Mouse (Mus musculus): ENCODE data around the gene Suds3. TPM values are rescaled to one million over a fixed set of nuclear protein-coding genes. Genes with fewer than 3 reads are reported as not detected.
A peak's percentile ranks its signal among the peaks of the same experiment; 100 is the strongest.

Suds3 gene
- total and polyA plus RNA-seq, 3 experiments, result 36.3 to 83.3 (median 61.0) TPM

DNA sequence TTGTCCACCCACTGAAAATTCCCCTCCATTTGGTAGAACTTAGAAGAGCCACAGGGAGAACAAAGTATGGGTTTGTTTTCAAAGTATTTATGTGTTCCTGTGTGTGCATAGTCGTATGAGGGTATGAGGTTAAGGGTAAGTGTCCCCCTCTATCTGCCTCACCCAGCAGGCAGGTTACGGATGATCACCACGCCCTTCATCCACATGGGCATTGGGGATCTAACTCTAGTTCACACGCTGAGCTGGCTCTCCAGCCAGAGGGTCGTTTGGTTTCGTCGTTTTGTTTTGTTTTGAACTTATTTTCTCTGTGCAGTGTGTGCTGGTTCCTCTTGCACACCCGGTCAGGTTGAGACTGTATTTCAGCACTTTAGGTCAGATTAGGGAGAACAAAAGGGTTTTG, 21.7 kb upstream of the Suds3 start:
- H3K4me1 ChIP-seq (ENCODE audit: insufficient read depth, low read depth, low read length), result peaks cover 85% of the 10 kb centered on the region
- no peaks in the 10 kb centered on the region for H3K27me3 ChIP-seq (ENCODE audit: insufficient read depth, low read length)
- DNase-seq (ENCODE audit: low spot score) (no peak), ATAC-seq (ENCODE audit: extremely low read depth, insufficient number of reproducible peaks, low FRiP score, poor library complexity, severe bottlenecking) (no peak)
- H3K36me3 ChIP-seq (replicated peaks), result peaks cover 63% of the 10 kb centered on the region
- TF ChIP-seq CTCF (IDR thresholded peaks at IDR 0.05; ENCODE audit: low read depth, low read length) (no peak), TAL1 (conservative IDR thresholded peaks at IDR 0.05; ENCODE audit: low read depth, low read length) (no peak), POLR2AphosphoS5 (IDR thresholded peaks at IDR 0.05; ENCODE audit: insufficient replicate concordance, low read depth, low read length) (no peak), GATA1 (IDR thresholded peaks at IDR 0.05; ENCODE audit: borderline replicate concordance, low read length) (no peak), GATA2 (IDR thresholded peaks at IDR 0.05; ENCODE audit: borderline replicate concordance, low read depth, low read length) (no peak)
- peak overlapping the region; percentile 67; the same call in 1 of the 2 replicates for H3K4me3 ChIP-seq (ENCODE audit: low read depth, low read length)
- no peaks in the 10 kb centered on the region for H3K9me3 ChIP-seq (replicated peaks)

DNA sequence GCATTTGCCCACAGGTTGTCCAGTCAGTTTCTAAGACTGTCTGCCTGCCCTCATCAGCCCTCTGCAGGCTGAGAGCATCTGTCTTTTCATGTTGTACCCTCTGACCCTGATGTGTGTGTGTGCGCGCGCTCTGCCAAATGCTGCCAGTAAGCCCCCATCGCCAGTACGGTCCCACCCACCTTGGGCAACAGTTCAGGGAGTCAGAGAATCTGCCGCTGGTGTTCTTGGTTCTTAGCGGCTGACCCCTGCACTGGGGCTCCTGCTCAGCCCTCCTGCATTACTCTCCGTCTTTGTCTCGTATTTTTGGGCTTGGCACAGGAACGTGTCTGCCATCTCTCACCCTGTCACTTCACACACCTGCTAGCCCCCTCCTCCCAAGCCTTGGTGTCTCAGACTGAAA, 21.1 kb upstream of the Suds3 start:
- ATAC-seq (ENCODE audit: extremely low read depth, insufficient number of reproducible peaks, low FRiP score, poor library complexity, severe bottlenecking) (no peak), DNase-seq (ENCODE audit: low spot score) (no peak)
- Histone ChIP-seq H3K36me3 (replicated peaks) (peaks cover 58% of the 10 kb centered on the region), H3K4me1 (ENCODE audit: insufficient read depth, low read depth, low read length) (peaks cover 85% of the 10 kb centered on the region), H3K27me3 (ENCODE audit: insufficient read depth, low read length) (no peaks in the 10 kb centered on the region), H3K4me3 (ENCODE audit: low read depth, low read length) (peak overlapping the region; percentile 67; the same call in 1 of the 2 replicates), H3K9me3 (replicated peaks) (no peaks in the 10 kb centered on the region)
- TF ChIP-seq POLR2AphosphoS5 (IDR thresholded peaks at IDR 0.05; ENCODE audit: insufficient replicate concordance, low read depth, low read length), result no peak
- no peak for TF ChIP-seq CTCF (IDR thresholded peaks at IDR 0.05; ENCODE audit: low read depth, low read length)
- no peak for TF ChIP-seq GATA2 (IDR thresholded peaks at IDR 0.05; ENCODE audit: borderline replicate concordance, low read depth, low read length)
- TF ChIP-seq GATA1 (IDR thresholded peaks at IDR 0.05; ENCODE audit: borderline replicate concordance, low read length), result no peak
- TF ChIP-seq TAL1 (conservative IDR thresholded peaks at IDR 0.05; ENCODE audit: low read depth, low read length), result no peak

DNA sequence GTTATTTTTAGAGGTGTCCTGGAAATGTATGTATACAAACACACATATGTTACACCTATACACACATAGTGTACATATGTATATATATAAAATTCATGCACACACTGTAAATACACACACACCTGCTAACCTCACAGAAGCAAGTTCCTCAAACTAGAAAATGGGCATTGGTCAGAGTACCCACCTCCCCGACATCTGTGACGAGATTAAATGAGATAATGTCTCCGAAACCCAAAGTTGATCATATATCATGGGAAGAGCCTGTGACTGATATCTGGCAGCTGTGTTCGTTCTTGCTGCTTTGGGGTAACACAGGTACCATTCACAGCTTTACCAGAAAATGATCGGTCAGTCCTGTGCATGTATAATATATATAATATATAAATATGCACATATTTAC, 20.7 kb upstream of the Suds3 start:
- DNase-seq (ENCODE audit: low spot score) (no peak), ATAC-seq (ENCODE audit: extremely low read depth, insufficient number of reproducible peaks, low FRiP score, poor library complexity, severe bottlenecking) (no peak)
- no peak for TF ChIP-seq POLR2AphosphoS5 (IDR thresholded peaks at IDR 0.05; ENCODE audit: insufficient replicate concordance, low read depth, low read length)
- no peak for TF ChIP-seq CTCF (IDR thresholded peaks at IDR 0.05; ENCODE audit: low read depth, low read length)
- no peak for TF ChIP-seq GATA1 (IDR thresholded peaks at IDR 0.05; ENCODE audit: borderline replicate concordance, low read length)
- TF ChIP-seq GATA2 (IDR thresholded peaks at IDR 0.05; ENCODE audit: borderline replicate concordance, low read depth, low read length), result no peak
- TF ChIP-seq TAL1 (conservative IDR thresholded peaks at IDR 0.05; ENCODE audit: low read depth, low read length), result no peak
- no peaks in the 10 kb centered on the region for H3K27me3 ChIP-seq (ENCODE audit: insufficient read depth, low read length)
- H3K4me3 ChIP-seq (ENCODE audit: low read depth, low read length), result peak overlapping the region; percentile 67; the same call in 1 of the 2 replicates
- no peaks in the 10 kb centered on the region for H3K9me3 ChIP-seq (replicated peaks)
- peaks cover 86% of the 10 kb centered on the region for H3K4me1 ChIP-seq (ENCODE audit: insufficient read depth, low read depth, low read length)
- H3K36me3 ChIP-seq (replicated peaks), result peaks cover 55% of the 10 kb centered on the region

DNA sequence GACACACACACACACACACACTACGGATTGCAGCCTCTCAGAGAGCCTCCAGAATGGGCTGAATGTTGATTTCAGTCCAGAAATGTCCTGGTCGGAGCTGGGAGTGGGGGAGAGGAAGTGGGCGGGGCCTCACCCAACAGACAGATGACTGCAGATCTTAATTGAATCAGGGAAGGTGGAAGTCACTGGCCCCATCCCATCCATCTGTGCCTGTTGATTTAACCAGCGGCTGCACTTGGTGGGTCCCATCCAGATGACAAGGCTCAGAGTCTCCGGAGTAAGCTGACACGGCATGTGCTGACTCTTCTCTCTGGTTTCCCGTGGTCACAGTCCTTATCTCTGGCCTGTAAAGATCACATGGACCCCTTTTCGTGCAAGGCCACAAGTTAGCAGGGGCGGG, 20.0 kb upstream of the Suds3 start:
- Histone ChIP-seq H3K4me1 (ENCODE audit: insufficient read depth, low read depth, low read length) (peaks cover 82% of the 10 kb centered on the region), H3K36me3 (replicated peaks) (peaks cover 49% of the 10 kb centered on the region)
- TF ChIP-seq GATA2 (IDR thresholded peaks at IDR 0.05; ENCODE audit: borderline replicate concordance, low read depth, low read length) (no peak), TAL1 (conservative IDR thresholded peaks at IDR 0.05; ENCODE audit: low read depth, low read length) (no peak; the same call in 1 of the 2 replicates), GATA1 (IDR thresholded peaks at IDR 0.05; ENCODE audit: borderline replicate concordance, low read length) (no peak), POLR2AphosphoS5 (IDR thresholded peaks at IDR 0.05; ENCODE audit: insufficient replicate concordance, low read depth, low read length) (no peak), CTCF (IDR thresholded peaks at IDR 0.05; ENCODE audit: low read depth, low read length) (no peak)

DNA sequence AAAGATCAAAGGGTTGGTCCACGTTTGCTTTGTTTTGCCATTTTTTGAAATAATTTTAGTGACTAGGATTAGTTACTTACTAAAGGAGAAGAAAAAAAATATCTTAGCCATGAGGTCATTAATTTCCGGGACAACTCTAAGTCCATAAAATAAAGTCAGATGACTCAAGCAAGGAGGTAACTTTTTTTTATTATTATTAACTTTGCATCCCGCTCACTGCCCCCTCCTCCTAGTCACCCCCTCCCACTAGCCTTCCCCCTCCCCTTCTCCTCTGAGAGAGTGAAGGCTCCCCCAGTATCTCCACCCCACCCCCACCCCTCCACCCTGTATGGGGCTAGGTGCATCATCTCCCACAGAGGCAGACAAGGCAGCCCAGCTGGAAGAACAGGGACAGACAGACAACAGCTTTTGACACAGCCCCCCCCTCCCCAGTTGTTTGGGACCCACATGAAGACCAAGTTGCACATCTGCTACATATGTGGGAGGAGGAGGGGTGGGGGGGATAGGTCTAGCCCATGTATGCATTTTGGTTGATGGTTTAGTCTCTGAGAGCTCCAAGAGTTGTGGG, 19.1 kb upstream of the Suds3 start:
- H3K4me3 ChIP-seq (ENCODE audit: low read depth, low read length), result peak overlapping the region; percentile 73
- no peaks in the 10 kb centered on the region for H3K9me3 ChIP-seq (replicated peaks)
- no peak for DNase-seq (ENCODE audit: low spot score)
- H3K36me3 ChIP-seq (replicated peaks), result peaks cover 49% of the 10 kb centered on the region
- peaks cover 73% of the 10 kb centered on the region for H3K4me1 ChIP-seq (ENCODE audit: insufficient read depth, low read depth, low read length)
- TF ChIP-seq POLR2AphosphoS5 (IDR thresholded peaks at IDR 0.05; ENCODE audit: insufficient replicate concordance, low read depth, low read length) (no peak), TAL1 (conservative IDR thresholded peaks at IDR 0.05; ENCODE audit: low read depth, low read length) (no peak), CTCF (IDR thresholded peaks at IDR 0.05; ENCODE audit: low read depth, low read length) (no peak), GATA2 (IDR thresholded peaks at IDR 0.05; ENCODE audit: borderline replicate concordance, low read depth, low read length) (no peak), GATA1 (IDR thresholded peaks at IDR 0.05; ENCODE audit: borderline replicate concordance, low read length) (no peak)
- H3K27me3 ChIP-seq (ENCODE audit: insufficient read depth, low read length), result no peaks in the 10 kb centered on the region
- no peak for ATAC-seq (ENCODE audit: extremely low read depth, insufficient number of reproducible peaks, low FRiP score, poor library complexity, severe bottlenecking)

More for the DNA sequence above, 20.0 kb upstream of the Suds3 start:
- ATAC-seq (ENCODE audit: extremely low read depth, insufficient number of reproducible peaks, low FRiP score, poor library complexity, severe bottlenecking) (peak; percentile 67), DNase-seq (ENCODE audit: low spot score) (peak; percentile 65)
- no peaks in the 10 kb centered on the region for H3K27me3 ChIP-seq (ENCODE audit: insufficient read depth, low read length)
- peak overlapping the region; percentile 73; the same call in 1 of the 2 replicates for H3K4me3 ChIP-seq (ENCODE audit: low read depth, low read length)
- no peaks in the 10 kb centered on the region for H3K9me3 ChIP-seq (replicated peaks)

DNA sequence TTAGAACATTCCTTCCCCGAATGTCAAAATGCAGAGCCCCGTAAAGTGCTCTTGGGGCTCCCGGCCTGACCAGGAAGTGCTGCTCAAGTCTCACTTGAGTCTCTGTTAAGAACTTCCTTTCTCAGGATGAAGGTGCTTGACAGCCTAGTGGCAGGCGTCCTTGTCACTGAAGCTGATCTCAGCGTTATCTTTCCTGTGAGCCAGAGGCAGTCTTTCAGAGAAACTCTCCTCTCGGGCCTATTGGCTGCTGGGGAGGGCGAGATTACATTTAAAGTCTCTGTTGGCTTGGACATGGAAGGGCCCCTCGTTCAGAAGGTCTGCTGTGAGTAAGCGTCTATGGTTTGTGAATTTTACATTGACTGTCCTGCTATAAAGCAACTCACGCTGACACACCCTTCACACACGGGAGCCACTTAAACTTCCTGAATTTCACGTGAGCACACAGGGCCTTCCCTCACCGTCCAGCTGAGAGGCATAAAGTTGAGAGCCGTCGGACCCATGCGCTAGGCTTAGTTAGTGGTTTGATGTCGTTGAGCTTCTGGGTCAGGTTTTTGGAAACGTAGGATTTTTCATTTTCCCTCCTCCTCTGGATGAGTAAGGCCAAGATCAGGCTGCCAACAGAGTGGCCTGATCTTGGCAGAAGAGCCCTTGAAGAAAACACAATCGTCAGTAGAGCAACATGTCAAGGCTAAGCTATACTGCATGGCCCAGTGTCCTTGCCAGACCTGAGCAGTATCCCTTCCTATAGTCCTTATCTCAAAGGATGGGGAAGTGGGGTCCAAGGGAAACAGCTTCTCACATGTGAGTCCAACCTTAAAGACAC, 18.4 kb upstream of the Suds3 start:
- ATAC-seq (ENCODE audit: extremely low read depth, insufficient number of reproducible peaks, low FRiP score, poor library complexity, severe bottlenecking), result peak; percentile 36
- no peak for TF ChIP-seq GATA1 (IDR thresholded peaks at IDR 0.05; ENCODE audit: borderline replicate concordance, low read length)
- TF ChIP-seq POLR2AphosphoS5 (IDR thresholded peaks at IDR 0.05; ENCODE audit: insufficient replicate concordance, low read depth, low read length), result no peak
- Histone ChIP-seq H3K27me3 (ENCODE audit: insufficient read depth, low read length) (no peaks in the 10 kb centered on the region), H3K4me3 (ENCODE audit: low read depth, low read length) (peak overlapping the region; percentile 73), H3K9me3 (replicated peaks) (no peaks in the 10 kb centered on the region), H3K36me3 (replicated peaks) (peaks cover 44% of the 10 kb centered on the region), H3K4me1 (ENCODE audit: insufficient read depth, low read depth, low read length) (peaks cover 67% of the 10 kb centered on the region)
- peak; percentile 36 for DNase-seq (ENCODE audit: low spot score)
